Mouse (Mus musculus) embryonic facial prominence, embryonic 11.5 days (tissue): ENCODE data around the gene Spsb4. TPM values are rescaled to one million over a fixed set of nuclear protein-coding genes. Genes with fewer than 3 reads are reported as not detected.

Experiments used
- ATAC-seq: fragments of 200-750 bp; cut with Nextera tagmentation; replicated peaks from 2 replicates; pipeline ENCODE4 v1.8.0; 2017; ENCODE audit warnings: low read depth; ENCODE audit not compliant: insufficient number of reproducible peaks, low FRiP score, low TSS enrichment
- DNase-seq: peaks from one replicate; pipeline ENCODE4 v3.0.0-alpha.2; 2015; ENCODE audit warnings: low spot score
- H3K27ac ChIP-seq: fragments of 300-500 bp; sonication (generic); replicated peaks from 2 replicates; pipeline ENCODE4 v1.5.1; 2014; ENCODE audit warnings: mild to moderate bottlenecking, low read depth, low read length, control low read depth
- H3K27me3 ChIP-seq: fragments of 300-500 bp; sonication (generic); 2 replicates; pipeline ENCODE4 v1.6.1; 2014; ENCODE audit warnings: mild to moderate bottlenecking, low read length, moderate library complexity, mixed read lengths; ENCODE audit not compliant: control insufficient read depth, insufficient read depth
- H3K36me3 ChIP-seq: fragments of 300-500 bp; sonication (generic); replicated peaks from 2 replicates; pipeline ENCODE4 v1.6.1; 2014; ENCODE audit warnings: low read depth, mild to moderate bottlenecking, low read length, moderate library complexity, mixed read lengths; ENCODE audit not compliant: control insufficient read depth, insufficient read depth
- H3K4me1 ChIP-seq: fragments of 300-500 bp; sonication (generic); 2 replicates; pipeline ENCODE4 v1.6.1; 2014; ENCODE audit warnings: low read length, mixed read lengths; ENCODE audit not compliant: control insufficient read depth, insufficient read depth
- H3K4me2 ChIP-seq: fragments of 300-500 bp; sonication (generic); 2 replicates; pipeline ENCODE4 v1.6.1; 2014; ENCODE audit warnings: low read depth, mild to moderate bottlenecking, control low read depth, low read length, moderate library complexity
- H3K4me3 ChIP-seq: fragments of 300-500 bp; sonication (generic); 2 replicates; pipeline ENCODE4 v1.5.1; 2014; ENCODE audit warnings: low read depth, low read length, control low read depth
- H3K9ac ChIP-seq: fragments of 300-500 bp; sonication (generic); replicated peaks from 2 replicates; pipeline ENCODE4 v1.6.1; 2014; ENCODE audit warnings: mild to moderate bottlenecking, control low read depth, low read length
- H3K9me3 ChIP-seq: fragments of 300-500 bp; sonication (generic); replicated peaks from 2 replicates; pipeline ENCODE4 v1.6.1; 2016; ENCODE audit warnings: mild to moderate bottlenecking, low read length, inconsistent platforms, mixed read lengths; ENCODE audit not compliant: control insufficient read depth
- WGBS: fragments of 180-500 bp; shearing (Covaris S2); extraction: QIAGEN DNeasy Blood & Tissue Kit; methylation state at CpG from one replicate; pipeline ENCODE4 v1.1.7; 2014; 5-methylcytosine and 5-hydroxymethylcytosine counted together
- polyA plus RNA-seq: library from polyadenylated mRNA; unstranded; fragments of >200 nt; fragmentation: Nextera tagmentation; extraction: Ambion mirVana; gene quantifications from 2 replicates; pipeline ENCODE4 v1.2.1, GENCODE M21; 2014

Spsb4 gene
- polyA plus RNA-seq, 1 experiment from 2014 or later, result 39.7 TPM

DNA sequence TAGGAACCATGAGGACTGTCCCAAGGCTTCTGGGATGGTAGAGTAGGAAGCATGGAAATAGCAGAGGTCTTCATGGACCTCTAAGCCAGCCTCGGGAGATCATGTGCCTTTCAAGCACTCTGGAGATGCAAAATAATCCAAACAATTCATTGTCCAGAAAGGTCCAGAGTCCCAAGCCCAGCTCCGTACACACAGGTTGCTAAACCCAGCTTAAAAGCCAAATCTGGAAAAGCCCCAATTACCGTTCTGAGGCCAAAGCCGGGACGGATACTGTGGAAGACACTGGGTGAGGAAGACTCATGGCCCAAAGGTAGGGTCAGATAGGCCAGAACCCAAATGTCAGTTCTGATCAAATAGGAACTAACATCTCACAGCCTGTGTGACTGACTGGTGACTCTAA is 36.8 kb downstream of the Spsb4 start:
- 41% methylated on average over 5 of the region's 5 CpGs for WGBS
- peaks cover 27% of the 10 kb centered on the region for H3K4me1 ChIP-seq
- DNase-seq (no peak), ATAC-seq (no peak)
- H3K27ac ChIP-seq, result no peak overlapping the region; the same call in 1 of the 2 replicates
- H3K36me3 ChIP-seq, result no peaks in the 10 kb centered on the region
- H3K4me2 ChIP-seq, result no peak overlapping the region
- no peak overlapping the region for H3K9ac ChIP-seq
- no peaks in the 10 kb centered on the region for H3K9me3 ChIP-seq
- H3K4me3 ChIP-seq, result no peak overlapping the region
- H3K27me3 ChIP-seq, result no peaks in the 10 kb centered on the region

DNA sequence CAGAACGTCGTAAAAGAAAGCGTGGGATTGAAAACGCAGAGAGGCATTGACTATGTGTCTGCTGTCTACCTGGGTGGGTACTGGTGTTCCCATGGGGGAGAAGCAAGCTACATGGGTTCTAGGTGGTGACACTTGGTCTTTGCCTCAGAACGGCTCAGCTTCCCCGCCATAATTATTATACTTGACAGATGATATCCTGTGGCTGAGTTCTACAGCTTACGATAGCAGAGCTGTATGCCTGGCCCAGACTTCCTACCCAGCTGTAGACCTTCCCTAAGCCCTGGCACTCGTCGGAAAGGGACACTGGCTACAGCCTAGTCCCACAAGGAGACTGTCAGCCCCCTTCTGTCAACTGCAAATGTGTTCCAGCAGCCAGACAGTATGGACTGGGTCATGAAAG is 37.5 kb downstream of the Spsb4 start:
- 0 out of 2 replicates have a peak, but pooled peaks have one; percentile 8 for ATAC-seq
- no peak for DNase-seq
- Histone ChIP-seq H3K27me3 (no peaks in the 10 kb centered on the region), H3K4me2 (no peak overlapping the region), H3K9ac (no peak overlapping the region), H3K27ac (peak overlapping the region; percentile 62; the same call in 1 of the 2 replicates), H3K36me3 (no peaks in the 10 kb centered on the region), H3K4me1 (peaks cover 27% of the 10 kb centered on the region), H3K9me3 (no peaks in the 10 kb centered on the region), H3K4me3 (no peak overlapping the region)
- 8% methylated on average over 9 of the region's 9 CpGs for WGBS

DNA sequence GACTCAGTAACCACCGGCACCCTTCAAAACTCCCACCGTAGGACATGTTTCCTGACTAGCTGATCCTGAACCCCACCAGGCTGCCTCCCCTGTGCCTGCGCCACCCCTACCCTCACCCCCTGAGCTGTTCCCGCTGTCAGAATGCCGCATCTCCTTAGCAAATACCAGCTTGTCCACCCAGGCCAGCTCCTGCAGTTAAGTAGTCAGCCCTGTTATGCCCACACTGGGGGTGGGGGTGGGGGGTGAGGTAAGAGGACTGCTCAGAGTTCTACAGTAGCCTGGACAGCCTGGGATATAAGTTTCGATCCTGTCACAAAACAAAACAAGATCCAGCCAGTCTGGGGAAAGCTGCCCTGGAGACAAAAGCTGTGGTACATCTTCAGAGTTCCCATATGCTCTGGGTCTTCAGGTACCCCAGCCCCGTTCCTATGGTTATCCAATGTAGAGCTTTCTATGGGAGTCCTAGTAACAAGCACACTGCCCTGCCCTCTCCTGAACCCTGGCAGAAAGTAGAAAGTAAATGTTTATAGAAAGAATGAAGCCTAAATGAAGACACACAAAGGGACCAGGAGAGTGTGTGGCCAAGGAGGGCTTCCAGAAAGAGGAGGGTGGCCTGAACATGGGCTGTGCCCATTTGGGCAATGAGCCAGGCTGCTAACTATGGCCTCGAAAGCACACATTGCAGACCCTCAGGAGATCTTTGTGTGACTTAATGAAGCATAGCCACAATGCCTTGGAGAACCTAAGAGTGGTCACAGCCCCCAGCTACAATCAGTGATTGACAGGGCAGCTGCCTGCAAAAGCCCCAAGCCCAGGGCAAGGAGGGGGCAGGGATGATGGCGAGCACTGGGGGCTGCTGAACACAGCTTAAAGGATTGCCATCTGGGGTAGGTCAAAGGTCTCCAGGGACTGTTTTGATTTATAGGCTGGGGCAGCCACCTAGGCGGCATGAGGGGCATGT is 38.3 kb downstream of the Spsb4 start:
- Histone ChIP-seq H3K4me1 (peaks cover 27% of the 10 kb centered on the region), H3K9ac (no peak overlapping the region; the same call in 1 of the 2 replicates), H3K4me3 (no peak overlapping the region), H3K27ac (peak overlapping the region; percentile 75), H3K36me3 (no peaks in the 10 kb centered on the region), H3K9me3 (no peaks in the 10 kb centered on the region), H3K27me3 (no peaks in the 10 kb centered on the region), H3K4me2 (no peak overlapping the region; the same call in 1 of the 2 replicates)
- WGBS, result 25% methylated on average over 10 of the region's 10 CpGs
- DNase-seq, result peak; percentile 78
- ATAC-seq, result peak; percentile 83

DNA sequence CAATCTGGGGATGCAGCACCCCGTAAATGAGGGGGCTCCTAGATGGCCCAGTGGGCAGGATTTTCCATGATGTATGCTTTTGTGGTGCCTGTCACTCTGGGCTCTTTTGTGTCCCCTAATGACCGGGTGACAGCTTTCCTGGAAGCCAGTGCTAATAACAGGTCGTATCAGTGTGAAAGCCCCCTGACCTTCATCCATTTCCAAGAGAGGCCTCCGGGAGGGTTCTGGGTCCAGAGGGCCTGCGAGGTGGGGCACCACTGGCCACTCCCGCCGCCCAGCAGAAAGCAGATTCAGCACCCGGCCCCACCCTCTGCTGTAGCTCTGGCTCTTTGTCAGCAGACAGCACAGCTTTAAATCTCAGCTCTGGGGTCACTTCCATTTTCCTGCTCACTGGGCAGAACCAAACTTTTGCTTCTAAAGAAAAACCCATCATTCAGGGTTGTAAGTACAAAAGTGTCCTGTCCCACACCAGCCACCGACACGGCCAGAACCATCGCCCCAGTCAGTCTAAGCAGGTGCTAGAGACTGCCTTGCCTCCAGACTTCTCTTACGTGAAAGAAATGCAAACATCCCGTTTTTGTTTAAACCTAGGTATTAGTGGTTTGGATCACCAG is 39.1 kb downstream of the Spsb4 start:
- ATAC-seq (no peak), DNase-seq (no peak)
- H3K36me3 ChIP-seq, result no peaks in the 10 kb centered on the region
- H3K4me3 ChIP-seq, result no peak overlapping the region
- no peak overlapping the region for H3K9ac ChIP-seq
- no peaks in the 10 kb centered on the region for H3K9me3 ChIP-seq
- no peak overlapping the region; the same call in 1 of the 2 replicates for H3K4me2 ChIP-seq
- no peaks in the 10 kb centered on the region for H3K27me3 ChIP-seq
- H3K4me1 ChIP-seq, result peaks cover 27% of the 10 kb centered on the region
- 25% methylated on average over 13 of the region's 13 CpGs for WGBS
- H3K27ac ChIP-seq, result peak overlapping the region; percentile 75; the same call in 1 of the 2 replicates

DNA sequence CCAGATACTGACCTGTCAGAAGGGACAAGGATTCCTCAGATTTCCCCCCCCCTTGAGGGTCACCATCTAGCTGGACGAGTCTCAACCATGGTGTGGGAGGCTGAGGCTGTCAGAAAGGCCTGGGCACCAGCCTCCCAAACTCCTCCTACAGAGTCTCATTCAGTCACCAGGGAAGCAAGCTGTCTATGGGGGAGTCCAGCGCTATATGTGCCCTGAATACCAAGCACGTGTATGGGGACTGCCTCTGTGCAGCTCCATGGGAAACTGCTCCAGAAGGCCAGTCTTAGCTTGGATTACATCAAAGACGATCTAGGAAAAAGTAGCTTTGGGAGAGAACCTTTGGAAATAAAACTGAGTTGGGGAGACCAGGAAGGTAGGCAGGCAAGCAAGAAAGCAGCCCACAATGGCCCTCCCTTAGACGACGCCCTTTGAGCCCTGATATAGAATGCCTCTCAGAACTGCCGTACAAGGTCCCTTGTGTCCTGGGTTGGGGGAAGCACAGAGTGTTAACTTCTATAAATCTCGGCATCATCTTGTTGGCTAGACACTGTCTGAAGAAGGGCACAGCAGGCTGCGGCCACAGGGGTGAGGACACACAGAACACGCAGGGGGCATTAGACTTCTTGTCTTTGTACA is 40.4 kb downstream of the Spsb4 start:
- ATAC-seq, result no peak
- peaks cover 25% of the 10 kb centered on the region for H3K4me1 ChIP-seq

DNA sequence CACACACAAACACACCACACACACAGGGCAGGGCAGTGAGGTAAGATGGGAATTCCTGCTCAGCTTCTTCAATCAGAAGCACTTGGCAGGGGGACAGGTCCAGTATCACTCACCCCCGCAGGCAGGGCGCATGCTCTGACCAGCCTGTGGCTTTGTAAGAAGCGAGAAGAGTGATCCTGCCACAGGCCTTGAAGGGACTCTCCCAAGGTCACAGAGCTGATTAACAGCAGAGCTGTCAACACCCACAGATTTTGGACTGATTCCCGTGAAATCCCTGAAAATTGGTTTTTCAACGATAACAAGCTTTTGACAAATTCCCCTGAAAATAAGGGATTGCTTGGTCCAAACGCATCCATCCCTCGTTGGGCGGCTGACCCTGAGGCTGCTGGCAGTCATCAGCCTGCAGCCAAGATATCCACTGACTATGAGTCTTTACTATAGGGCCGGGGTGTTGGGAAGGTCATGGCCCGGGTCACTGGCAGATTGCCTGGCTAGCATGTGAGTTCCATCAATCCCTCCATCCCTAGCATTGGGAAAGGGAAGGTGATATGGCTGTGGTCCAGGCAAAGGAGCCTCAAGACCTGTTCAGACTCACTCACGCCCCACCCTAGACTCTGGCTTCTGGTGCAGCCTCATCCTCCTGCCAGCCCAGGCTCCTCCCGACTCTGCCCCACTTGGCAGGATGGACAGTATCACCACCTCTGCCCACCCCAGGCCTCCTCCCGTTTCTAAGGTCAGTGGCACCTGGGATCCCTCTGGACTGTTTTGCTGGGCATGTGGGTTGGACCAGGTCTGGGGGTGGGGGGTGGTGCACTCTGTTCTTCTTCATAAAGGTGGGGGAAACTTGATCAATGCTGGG is 41.1 kb downstream of the Spsb4 start:
- H3K27ac ChIP-seq, result no peak overlapping the region
- no peak overlapping the region for H3K4me2 ChIP-seq
- no peak overlapping the region for H3K4me3 ChIP-seq
- no peaks in the 10 kb centered on the region for H3K9me3 ChIP-seq
- ATAC-seq, result no peak
- WGBS, result 46% methylated on average over 13 of the region's 13 CpGs
- DNase-seq, result no peak
- no peaks in the 10 kb centered on the region; the same call in 1 of the 2 replicates for H3K36me3 ChIP-seq
- H3K9ac ChIP-seq, result no peak overlapping the region
- H3K27me3 ChIP-seq, result no peaks in the 10 kb centered on the region
- peaks cover 21% of the 10 kb centered on the region for H3K4me1 ChIP-seq

More for the DNA sequence above, 40.4 kb downstream of the Spsb4 start:
- no peak for DNase-seq
- WGBS, result 65% methylated on average over 10 of the region's 10 CpGs
- H3K4me2 ChIP-seq, result no peak overlapping the region
- no peak overlapping the region for H3K9ac ChIP-seq
- no peaks in the 10 kb centered on the region for H3K27me3 ChIP-seq
- H3K36me3 ChIP-seq, result no peaks in the 10 kb centered on the region; the same call in 1 of the 2 replicates
- H3K4me3 ChIP-seq, result no peak overlapping the region
- no peak overlapping the region for H3K27ac ChIP-seq
- H3K9me3 ChIP-seq, result no peaks in the 10 kb centered on the region

DNA sequence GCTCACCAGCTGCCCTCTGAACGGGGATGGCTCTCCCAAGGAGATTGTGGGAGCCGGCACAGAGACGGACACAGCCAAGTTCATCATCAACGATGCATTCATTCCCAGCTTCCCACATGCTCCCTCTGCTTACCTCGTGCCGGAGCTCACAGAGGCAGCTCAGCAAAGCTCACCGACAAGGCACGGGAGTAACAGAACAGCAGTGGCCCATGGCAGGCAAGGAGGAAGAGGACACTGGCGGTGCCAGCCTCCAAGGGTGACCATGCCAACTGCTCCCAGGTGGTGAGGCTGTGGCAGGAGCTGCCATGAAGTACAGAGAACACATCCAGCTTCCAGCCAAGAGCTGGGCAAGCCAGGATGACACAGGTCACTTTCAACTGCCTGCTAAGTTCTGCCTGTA is 45.6 kb downstream of the Spsb4 start:
- 91% methylated on average over 9 of the region's 9 CpGs for WGBS
- no peaks in the 10 kb centered on the region; the same call in 1 of the 2 replicates for H3K36me3 ChIP-seq
- ATAC-seq (no peak), DNase-seq (no peak)
- no peaks in the 10 kb centered on the region; the same call in 1 of the 2 replicates for H3K4me1 ChIP-seq
- no peak overlapping the region for H3K9ac ChIP-seq
- H3K9me3 ChIP-seq, result no peaks in the 10 kb centered on the region
- no peaks in the 10 kb centered on the region for H3K27me3 ChIP-seq
- H3K4me3 ChIP-seq, result no peak overlapping the region
- no peak overlapping the region for H3K27ac ChIP-seq
- H3K4me2 ChIP-seq, result no peak overlapping the region
